Mouse (Mus musculus) heart, postnatal 10 days (tissue): ENCODE measurements around the gene Syngr1. TPM values are rescaled to one million over a fixed set of nuclear protein-coding genes. Genes with fewer than 3 reads are reported as not detected.

Experiments used
- DNase-seq, 2 experiments: peaks; one replicate each; pipeline ENCODE4 v3.0.0; 2021
- intact Hi-C: fragments of 180-260 bp; cut with DNase I; formaldehyde crosslinking; loops from one replicate; pipeline ENCODE4 v1.15.1; 2025
- total RNA-seq, 2 experiments: library from RNA; stranded (reverse); gene quantifications; 2 replicates each; pipeline ENCODE4 v1.2.3; 2021

Syngr1 gene
- total RNA-seq, 2 experiments from 2014 or later: 84.9 to 86.7 TPM

DNA sequence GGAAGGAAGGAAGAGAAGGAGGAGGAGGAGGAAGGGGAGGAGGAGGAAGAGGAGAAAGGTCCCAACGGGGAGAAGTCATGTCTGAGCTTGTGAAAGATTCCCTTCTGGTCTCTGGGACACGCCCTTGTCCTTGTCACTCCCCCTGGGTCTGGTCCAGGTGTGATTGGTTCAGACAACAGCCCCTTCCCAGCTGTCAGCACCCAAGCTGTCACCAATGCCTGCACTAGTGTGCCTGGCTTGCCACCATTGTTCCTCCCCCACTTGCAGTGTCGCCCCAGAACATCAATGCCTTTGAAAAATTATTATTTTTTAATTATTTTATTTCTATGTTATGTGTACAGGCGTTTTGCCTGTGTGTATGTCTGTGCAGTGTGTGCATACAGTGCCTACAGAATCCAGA, 22.0 kb upstream of the Syngr1 start:
- intact Hi-C loops: no loop called here

DNA sequence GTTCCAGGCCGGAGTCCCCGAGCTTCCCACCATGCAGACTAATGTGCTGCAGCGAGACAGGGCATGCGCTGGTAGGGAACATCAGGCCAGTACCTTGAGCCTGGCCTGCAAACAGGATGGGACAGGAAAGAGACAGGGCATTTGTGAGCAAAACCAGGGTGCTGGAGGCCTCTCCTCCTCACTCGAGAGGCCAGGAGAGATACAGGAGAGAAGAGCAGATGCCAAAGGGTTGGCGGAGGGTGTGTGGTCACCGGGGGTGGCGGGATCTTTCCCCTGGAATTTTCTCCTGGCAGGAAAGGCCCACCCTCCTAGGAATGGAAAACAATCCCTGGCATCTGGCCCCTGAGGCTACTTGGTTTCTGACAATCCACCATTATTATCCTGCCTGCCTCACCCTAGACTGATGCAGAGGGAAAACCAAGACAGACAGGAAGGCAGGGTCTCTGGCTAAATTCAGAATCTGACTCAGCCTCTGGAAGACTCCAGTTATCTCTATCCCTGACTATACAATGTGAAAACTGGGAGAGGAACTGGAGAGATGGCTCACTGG, 21.0 kb upstream of the Syngr1 start:
- intact Hi-C loops: no loop called here
- no peak for DNase-seq

More for the DNA sequence above, 22.0 kb upstream of the Syngr1 start:
- DNase-seq: no peak

DNA sequence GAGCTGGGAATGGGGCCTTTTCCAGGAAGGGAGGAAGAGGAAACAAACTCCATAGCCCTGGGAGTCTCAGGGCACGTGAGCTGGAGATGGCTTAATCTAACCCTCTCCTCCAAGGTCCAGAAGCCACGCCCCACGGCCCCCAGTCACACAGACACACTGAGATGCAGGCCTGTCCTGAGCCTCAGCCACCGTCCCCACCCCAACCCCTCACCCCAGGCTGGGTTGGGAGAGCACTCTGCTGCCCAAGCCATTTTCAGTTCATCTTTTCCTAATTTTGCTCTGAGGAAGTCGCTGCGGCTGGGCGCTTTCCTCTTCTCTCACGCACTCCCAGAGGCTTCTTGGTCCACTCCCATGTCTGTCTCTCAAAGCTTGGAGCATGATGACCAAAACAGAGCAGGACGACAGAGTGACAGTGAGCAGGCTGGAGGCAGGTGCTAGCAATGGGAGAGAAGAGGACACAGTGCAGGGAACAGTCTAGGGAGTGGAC, 19.1 kb upstream of the Syngr1 start:
- DNase-seq: peak in 1 of 2 experiments; percentile 45
- intact Hi-C loops: loop anchor here (2.0 kb wide), 1 partner anchor 57 kb away; the partner anchor contains the start of gene Pdgfb

DNA sequence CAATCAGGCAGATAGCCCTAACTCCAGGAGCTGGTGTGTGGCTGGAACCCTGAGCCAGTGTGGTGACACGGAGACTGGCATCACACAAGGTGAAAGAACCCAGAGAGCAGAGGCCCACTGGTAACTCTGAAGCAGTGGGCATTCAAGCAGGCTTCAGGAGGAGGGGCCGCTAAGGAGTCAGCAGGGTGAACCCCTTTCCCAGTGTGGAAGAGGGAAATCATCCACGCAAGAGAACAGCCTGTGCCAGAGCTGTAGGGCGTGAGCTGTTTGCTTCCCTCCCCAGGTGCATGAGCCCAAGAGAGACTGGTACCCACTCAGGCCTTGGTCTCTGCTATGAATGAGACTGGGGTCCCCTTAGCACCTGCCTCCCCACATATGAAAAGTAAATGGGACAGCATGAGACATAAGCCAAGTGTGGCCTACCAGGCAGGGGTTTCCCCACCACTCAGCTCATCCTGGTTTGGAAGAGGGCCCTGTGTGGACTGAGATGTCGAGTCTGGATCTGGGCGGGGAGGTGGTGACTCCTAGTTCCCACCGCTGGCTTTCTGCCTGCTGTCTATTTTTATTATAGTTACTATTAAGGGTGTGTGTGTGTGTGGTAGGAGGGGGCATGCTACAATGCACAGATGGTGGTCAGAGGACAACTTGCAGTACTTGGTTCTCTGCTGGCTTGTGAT, 18.4 kb upstream of the Syngr1 start:
- DNase-seq: no peak
- intact Hi-C loops: loop anchor here (2.0 kb wide), 1 partner anchor 58 kb away; the partner anchor contains the start of gene Pdgfb

DNA sequence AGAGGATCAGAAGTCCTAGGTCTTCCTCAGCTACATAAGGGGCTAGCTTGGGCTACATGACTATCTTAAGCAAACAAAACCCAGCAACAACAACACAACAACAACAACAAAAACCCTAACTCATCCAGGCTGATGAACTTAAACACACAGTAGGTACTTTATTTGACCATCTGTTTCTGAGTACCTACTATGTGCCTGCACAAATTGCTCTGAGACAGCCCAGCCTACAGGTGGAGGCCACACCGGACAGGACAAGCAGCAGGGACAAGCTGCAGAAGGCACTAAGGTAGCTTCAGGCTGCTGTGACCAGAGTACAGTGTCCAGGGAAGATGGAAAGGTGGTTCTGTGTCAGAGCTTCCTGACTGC, 17.9 kb upstream of the Syngr1 start:
- intact Hi-C loops: loop anchor here (2.0 kb wide), 1 partner anchor 58 kb away; the partner anchor contains the start of gene Pdgfb
- DNase-seq: no peak

DNA sequence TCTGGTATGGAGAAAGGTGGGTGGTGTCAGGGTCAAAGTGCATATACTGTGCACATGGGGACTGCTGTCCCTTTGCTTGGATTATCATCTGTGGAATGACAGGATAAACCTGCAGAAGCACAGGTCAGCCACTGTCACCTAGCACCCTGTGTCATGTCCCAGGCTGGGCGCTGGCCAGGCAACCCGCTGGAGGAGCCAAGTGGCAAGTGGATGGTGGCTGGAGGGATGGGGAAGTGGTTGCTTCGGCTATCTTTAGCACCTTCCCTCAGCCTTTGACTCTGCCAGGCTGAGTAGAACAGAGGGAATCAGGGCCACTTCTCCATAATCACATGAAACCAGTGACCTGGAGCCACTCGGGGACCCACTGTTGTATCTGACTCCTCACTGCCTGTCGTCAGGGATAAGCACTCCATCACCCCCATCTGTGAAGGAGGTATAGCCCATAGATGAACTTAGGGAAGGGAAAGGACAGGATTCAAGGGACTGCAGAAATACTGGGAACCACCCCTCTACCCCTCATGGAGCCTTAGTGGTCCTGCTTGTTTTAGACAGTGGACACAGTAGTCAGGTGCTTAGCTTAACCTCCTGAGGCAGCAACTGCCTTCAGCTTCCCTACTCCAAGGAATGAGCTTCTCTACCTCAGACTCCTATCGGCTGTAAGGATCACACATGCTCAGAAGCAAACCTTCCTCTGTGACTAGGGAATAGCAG, 16.3 kb upstream of the Syngr1 start:
- intact Hi-C loops: loop anchor here (2.0 to 5.0 kb wide), 2 partner anchors 70 to 323 kb away; no protein-coding TSS in a partner anchor

DNA sequence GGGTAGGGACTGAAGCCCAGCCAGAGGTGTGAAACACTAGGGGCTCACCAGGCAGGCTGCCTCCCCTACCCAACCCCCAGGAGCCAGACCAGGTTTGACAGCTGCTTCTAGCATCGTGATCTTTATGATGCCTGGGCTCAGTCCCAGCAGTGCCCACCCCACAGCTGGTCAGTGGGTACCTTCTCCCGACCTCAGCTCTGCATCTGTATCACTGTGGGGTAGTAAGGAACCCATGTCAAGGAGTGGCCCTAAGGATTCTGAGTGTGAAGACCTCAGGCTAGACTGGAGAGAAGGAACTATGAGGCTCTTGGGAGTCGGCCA, 15.8 kb upstream of the Syngr1 start:
- intact Hi-C loops: loop anchor here (2.0 to 5.0 kb wide), 2 partner anchors 71 to 323 kb away; no protein-coding TSS in a partner anchor
- DNase-seq: no peak

More for the DNA sequence above, 16.3 kb upstream of the Syngr1 start:
- peak; percentile 83 to 85 for DNase-seq

DNA sequence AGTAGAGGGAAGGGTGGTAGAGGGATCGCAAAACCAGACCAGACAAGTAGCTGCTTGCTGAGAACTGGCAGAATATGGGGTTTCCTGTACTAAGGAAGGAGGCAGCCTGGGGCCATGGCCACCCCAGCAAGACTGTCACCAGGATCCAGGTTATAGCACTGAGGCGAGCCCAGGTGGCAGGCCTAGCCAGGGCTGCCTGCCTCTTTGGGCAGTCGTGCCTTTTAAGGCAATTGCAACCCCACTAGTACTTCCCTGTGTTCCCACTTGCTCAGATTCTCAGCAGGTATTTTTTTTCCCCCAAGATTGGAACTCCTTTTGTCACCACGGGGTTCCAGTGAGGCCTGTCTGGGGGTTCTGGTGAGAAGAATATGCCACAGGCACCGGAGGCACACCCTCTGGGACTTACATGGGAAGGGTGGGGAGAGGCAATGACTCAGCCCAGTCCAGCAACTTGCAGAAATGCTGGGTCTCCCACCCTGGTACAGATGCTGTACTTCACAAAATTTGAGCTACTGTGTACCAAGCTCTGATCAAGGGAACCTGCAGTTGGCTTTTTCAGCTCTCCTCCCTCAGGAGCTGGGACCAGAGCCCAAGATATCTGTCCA, 15.3 kb upstream of the Syngr1 start:
- intact Hi-C loops: loop anchor here (1.0 to 5.0 kb wide), 3 partner anchors 71 to 324 kb away; no protein-coding TSS in a partner anchor

DNA sequence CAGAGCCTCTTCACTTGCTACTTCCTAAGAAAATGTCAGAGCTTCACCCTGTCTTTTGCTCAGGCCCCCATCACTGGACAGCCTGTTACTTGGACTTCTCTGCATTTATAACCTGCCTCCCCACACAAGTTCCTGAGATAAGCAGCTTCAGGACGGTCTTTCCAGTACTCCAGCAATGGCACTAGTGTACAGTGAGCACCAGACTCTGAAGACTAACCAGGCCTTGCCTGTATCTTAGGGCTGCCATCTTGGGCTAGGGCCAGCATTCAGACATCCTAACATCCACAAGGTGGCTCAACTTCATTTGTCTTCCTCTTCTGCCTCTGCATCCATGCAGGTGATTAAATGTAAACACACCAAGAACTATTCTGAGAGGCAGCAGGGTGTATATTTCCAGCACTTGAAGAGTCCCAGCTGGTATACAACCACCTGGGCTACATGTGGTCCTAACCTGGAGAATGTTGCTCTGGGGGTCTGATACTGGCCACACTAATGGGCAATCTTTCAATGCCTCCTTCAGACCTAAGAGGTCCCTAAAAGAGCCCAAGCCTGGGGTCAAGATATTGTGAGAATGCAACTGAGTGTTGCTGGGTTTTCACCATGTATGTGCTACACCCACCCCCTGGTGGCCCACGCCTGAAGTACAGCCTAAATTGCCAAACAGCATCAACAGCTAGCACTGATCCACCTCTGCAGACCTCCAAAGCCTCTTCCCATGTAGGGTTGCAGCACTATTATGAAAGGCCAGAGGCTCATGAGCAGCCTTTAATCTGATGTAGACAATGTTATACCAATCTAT, 14.6 kb upstream of the Syngr1 start:
- intact Hi-C loops: loop anchor here (1.0 to 5.0 kb wide), 2 partner anchors 130 to 324 kb away; no protein-coding TSS in a partner anchor
- peak; percentile 80 to 89 for DNase-seq

More for the DNA sequence above, 15.3 kb upstream of the Syngr1 start:
- DNase-seq: no peak

DNA sequence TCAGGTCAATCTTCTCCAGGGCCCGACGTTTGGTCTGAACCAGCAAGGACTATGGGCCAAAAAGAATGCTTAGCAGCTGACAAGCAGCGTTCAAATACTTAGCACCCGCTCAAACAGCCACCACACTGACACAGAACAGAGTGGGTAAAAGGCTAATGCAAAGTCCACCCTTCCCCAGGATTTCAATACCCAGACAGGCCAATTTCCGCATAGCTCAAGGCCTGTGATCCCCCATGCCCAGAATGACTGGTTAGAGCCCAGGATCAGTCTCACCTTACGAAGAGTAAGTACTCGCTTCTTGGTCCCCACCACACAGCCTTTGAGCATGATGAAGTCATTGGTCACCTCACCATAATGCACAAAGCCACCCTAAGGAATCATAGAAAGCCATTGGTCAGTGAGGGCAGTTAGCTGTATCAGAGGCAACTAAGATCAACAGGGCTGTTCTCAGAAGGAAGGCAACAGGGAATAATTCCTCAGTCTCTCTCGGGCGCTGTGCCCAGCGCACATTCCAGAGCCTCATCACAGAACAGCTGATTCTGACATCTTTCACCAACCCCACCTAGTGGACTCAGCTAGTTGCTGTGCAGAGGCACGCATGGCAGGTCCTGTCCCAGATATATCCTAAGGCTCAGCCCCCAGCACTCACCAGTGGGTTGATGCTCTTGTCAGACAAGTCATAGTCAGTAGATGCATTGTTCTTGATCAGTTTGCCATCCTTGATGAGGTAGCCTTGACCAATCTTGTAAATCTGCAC, 12.9 kb upstream of the Syngr1 start:
- intact Hi-C loops: loop anchor here (5.0 kb wide), 1 partner anchor 326 kb away; no protein-coding TSS in a partner anchor
- peak; percentile 58 to 62 for DNase-seq

DNA sequence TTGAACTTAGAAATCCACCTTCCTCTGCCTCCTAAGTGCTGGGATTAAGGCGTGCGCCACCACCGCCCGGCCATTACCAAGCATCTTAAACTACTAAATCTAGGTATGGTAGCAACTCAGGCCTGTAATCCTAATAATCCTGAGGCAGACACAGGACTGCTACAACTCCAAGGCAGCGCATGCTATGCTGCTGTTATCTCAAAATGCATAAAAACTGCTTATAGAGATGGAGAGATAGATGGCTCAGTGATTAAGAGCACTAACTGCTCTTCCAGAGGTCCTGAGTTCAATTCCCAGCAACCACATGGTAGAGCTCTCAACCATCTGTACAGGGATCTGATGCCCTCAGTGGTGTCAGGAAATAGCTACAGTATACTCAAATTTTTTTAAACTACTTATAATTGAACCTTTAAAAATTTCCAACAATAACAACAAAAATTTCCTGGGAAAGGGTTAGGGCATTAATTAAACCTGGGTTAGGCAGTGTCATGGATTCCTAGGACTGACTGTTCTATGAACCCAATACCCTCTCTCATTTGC, 11.9 kb upstream of the Syngr1 start:
- intact Hi-C loops: loop anchor here (5.0 kb wide), 1 partner anchor 327 kb away; no protein-coding TSS in a partner anchor
- no peak for DNase-seq

DNA sequence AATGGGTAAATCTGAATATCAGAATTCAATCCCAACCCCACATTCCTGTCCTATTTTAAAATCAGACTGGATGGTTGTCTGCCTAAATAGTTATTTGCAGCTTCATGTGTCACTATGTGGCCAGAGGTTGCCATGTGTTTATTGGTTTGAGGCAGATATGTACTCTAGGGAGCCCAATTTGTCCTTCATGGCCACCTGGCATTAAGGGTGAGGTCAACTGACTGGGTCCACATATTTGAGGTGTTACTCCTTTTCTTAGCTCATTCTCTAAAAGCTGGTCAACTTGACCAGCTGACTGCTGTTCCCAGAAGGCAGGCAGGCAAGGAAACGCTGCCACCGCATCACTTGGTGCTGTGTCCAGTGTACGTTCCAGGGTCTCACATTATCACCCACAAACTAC, 11.2 kb upstream of the Syngr1 start:
- DNase-seq: no peak
- intact Hi-C loops: loop anchor here (5.0 kb wide), 2 partner anchors 248 to 328 kb away; partner anchors contain the start of genes Cbx6 and Npcd

DNA sequence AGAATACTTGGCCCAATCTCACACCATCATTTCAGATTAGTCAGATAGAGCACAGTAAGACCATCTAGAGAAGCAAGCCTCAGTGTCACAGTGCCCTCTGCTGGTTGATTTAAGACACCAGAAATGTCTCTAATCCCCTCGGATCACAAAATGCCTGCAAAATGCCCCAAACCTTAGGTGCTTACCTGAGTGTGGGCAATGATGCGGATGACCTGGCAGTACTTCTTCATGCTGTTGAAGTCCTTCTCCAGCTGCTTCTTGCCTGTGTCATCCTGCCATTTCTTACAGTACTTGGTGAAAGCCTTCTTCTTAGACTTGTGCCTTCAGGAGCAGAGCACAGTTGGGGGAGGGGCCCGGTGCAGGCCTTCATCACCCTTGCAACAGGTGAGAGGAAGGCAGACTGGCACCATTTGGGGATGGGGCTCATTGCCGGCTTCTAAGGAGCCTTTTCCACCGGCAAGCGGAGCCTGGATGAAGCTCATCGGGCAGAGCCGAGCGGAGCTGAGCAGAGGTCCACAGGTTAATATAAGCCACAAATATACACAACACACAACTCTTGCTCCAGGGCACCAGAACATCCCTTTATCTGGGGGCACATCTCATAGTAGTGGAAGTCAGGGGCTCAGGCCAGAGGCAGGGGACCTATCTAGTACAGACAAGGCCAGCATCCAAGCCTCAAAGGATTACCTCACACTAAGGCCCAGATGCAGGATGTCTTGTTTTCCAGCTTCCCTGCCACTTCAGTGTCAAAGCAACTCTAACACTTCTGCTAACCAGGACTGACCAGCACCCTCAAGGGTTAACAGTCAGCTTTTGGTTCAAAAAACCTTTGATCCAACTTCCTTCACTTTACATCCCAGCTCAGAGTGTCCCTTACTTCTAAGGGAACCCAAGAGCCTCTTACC, 10.2 kb upstream of the Syngr1 start:
- DNase-seq: no peak
- intact Hi-C loops: loop anchor here (5.0 kb wide), 1 partner anchor 249 kb away; the partner anchor contains the start of genes Cbx6 and Npcd

DNA sequence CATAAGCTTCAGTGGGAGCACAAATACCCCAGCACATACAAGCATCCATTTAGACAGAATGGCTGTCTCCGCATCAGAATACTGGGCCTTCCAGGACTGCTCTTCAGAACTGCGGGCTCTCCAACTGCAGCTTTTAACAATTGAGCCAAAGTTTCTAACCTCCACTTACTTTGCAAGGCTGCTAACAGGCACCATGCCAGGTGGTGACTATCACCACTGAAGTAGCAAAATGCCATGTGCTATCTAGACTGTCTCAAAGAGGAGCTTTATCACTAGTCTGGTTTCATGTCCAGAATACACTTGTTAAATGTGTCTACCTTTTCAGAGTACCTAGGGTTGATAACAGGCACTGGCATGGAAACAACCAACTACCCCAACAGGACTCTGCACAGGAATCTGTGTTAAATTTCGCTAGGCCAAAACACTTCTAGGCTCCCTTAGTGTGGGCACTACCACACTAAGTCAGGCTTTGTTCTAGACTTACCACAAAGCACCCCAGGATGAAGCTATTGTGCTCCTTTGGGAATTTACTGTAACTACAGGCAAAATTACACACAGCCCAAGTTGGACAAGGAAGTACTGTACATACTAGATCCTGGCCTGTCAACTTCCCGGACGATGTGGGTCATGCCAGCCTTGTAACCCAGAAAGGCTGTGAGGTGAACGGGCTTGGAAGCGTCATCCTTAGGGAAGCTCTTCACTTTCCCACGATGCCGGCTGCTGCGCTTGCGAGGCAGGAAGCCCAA, 9.2 kb upstream of the Syngr1 start:
- intact Hi-C loops: loop anchor here (5.0 kb wide), 1 partner anchor 250 kb away; the partner anchor contains the start of genes Cbx6 and Npcd
- DNase-seq: no peak

DNA sequence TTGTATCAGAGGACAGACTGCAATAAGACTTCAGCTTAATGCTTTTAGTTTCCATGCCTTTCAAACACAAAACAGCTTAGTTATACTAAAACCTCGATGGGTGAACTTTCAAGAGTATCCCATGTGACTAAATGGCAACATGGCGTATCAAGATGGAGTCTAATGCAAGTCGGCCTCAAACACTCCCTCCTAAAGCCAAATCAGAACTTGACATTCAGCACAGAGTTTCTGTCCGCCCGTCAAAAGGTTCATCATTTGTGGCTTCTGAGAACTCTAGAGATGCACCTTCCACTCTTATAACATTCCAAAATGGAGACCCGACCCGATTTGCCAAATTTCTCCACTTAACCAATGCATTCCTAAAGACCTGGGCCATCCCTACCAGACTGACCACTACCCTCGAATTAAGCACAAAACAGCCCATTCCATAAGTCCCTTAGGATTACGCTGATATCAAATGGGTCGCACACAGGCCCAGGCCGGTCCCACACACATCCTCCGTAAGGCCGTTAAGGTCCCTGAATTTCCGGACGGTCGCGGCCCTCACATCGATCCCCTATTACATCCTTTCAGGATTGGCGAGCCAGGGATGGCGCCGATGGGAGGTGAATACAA, 8.4 kb upstream of the Syngr1 start:
- no peak for DNase-seq
- intact Hi-C loops: loop anchor here (5.0 kb wide), 1 partner anchor 250 kb away; the partner anchor contains the start of genes Cbx6 and Npcd

DNA sequence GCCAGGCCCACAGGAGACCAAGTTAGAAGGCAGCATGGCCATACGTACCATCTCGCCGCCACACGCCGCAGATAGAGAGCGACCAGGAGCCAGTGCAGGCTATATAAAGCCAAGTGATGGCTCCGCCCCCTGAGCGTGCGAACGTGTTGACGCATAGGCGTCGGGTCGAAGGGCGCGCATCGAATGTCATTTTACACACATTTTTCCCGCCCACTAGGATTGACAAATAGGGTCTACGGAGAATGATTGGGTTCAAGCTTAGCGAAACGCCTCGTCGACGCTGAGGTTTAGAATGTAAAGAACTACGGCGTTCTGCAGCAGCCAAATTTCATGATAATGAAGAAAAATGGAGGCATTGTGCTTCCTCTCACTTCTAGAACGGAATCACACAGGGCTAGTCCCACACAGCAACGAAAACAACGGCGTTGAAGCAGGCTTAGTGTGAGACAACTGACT, 7.8 kb upstream of the Syngr1 start:
- DNase-seq: peak; percentile 99
- intact Hi-C loops: loop anchor here (5.0 kb wide), 1 partner anchor 251 kb away; the partner anchor contains the start of genes Cbx6 and Npcd
